Mouse (Mus musculus) left cerebral cortex, postnatal 25 days (tissue): ENCODE measurements around the gene Gimap7. TPM values are rescaled to one million over a fixed set of nuclear protein-coding genes. Genes with fewer than 3 reads are reported as not detected.

ENCODE experiments used
- total RNA-seq, 2 experiments: library from RNA; stranded (reverse); gene quantifications; 2 replicates each; pipeline ENCODE4 v1.2.3; 2021

Gene Gimap7
- total RNA-seq, 2 experiments from 2014 or later = not detected

Other genes with a start within 250 kb of the Gimap7 start
- gene Atp6v0e2, start 181.0 kb upstream of the Gimap7 start, total RNA-seq = 100 to 1,000 TPM; 458 to 480 TPM
- 10 to 100 TPM; 31.3 to 33.3 TPM for gene Lrrc61, start 163.8 kb upstream of the Gimap7 start, total RNA-seq
- 10 to 100 TPM; 15.7 to 16.6 TPM for gene Rarres2, start 145.8 kb upstream of the Gimap7 start, total RNA-seq
- not detected for gene Gm45021, start 129.0 kb upstream of the Gimap7 start, total RNA-seq
- 10 to 100 TPM; 46.6 to 53.2 TPM for gene Repin1, start 124.7 kb upstream of the Gimap7 start, total RNA-seq
- gene Gm44965, start 124.7 kb upstream of the Gimap7 start, total RNA-seq = not detected
- gene Zfp775, start 116.6 kb upstream of the Gimap7 start, total RNA-seq = 1 to 10 TPM; 5.0 to 7.2 TPM
- 10 to 100 TPM; 15.0 to 17.2 TPM for gene AI854703, start 91.9 kb upstream of the Gimap7 start, total RNA-seq
- gene Gimap8, start 71.4 kb upstream of the Gimap7 start, total RNA-seq = 1 to 10 TPM in 1 of 2 experiments, under 1 TPM in 1; 0.46 to 1.2 TPM
- gene Gimap9, start 42.5 kb upstream of the Gimap7 start, total RNA-seq = under 1 TPM in 1 of 2 experiments, not detected in 1; 0.69 TPM
- gene Gimap4, start 34.1 kb upstream of the Gimap7 start, total RNA-seq = under 1 TPM; 0.32 to 0.46 TPM
- 1 to 10 TPM; 5.6 to 6.0 TPM for gene Gimap6, start 10.4 kb upstream of the Gimap7 start, total RNA-seq
- 1 to 10 TPM; 1.7 to 2.3 TPM for gene Gm28053, start within 50 bp of the Gimap7 start, total RNA-seq
- gene Gimap1, start 20.4 kb downstream of the Gimap7 start, total RNA-seq = 1 to 10 TPM; 2.0 to 2.8 TPM
- gene Gimap5, start 27.6 kb downstream of the Gimap7 start, total RNA-seq = 1 to 10 TPM; 1.1 to 2.0 TPM
- gene Gimap3, start 52.2 kb downstream of the Gimap7 start, total RNA-seq = not detected
- gene Tmem176a, start 122.3 kb downstream of the Gimap7 start, total RNA-seq = 10 to 100 TPM; 30.2 to 34.9 TPM
- 10 to 100 TPM; 53.7 to 57.9 TPM for gene Tmem176b, start 122.9 kb downstream of the Gimap7 start, total RNA-seq
- not detected for gene Aoc1, start 154.3 kb downstream of the Gimap7 start, total RNA-seq
- not detected for gene 1600015I10Rik, start 211.3 kb downstream of the Gimap7 start, total RNA-seq